Mouse (Mus musculus) kidney, postnatal 14 days (tissue): ENCODE results near the gene Rims3.

ENCODE experiments used
- DNase-seq: peaks from one replicate; pipeline ENCODE4 v3.0.0; 2022; ENCODE audit warnings: mixed read lengths

Gene Rims3

DNA sequence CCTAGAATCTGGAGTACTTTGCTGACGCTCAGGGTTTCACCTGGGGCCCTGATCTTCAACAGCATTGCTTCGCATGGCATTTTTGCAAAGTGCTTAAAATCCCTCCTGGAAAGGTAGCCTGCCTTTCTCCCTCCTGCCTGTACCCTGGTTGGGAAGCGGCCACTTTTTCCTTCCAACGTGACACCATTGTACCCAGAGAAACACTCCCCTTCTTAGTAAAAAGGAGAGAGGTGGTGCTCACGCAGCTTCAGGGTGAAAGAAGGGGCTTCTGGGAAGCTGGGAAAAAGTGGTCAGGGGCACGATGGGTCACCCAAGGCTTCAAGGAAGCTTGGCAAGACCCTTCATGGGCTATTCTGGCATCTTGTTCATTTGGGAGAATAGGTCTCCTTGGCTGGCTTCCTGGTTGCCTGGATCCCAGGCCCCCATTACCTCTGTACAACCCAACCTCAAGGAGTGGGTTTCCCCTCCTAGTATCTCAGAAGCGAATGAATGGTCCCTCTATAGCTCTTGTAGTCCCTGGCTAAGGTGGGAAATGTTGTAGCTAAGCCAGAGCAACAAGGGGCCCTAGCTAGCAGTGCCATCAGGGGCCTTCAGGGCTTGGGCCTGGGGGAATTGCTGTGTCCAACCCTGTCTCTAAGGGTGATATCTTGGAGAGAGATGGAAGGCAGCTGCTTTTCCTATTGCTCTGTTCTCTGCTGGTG lies 894 bp downstream of the Rims3 start:
- no peak for DNase-seq

DNA sequence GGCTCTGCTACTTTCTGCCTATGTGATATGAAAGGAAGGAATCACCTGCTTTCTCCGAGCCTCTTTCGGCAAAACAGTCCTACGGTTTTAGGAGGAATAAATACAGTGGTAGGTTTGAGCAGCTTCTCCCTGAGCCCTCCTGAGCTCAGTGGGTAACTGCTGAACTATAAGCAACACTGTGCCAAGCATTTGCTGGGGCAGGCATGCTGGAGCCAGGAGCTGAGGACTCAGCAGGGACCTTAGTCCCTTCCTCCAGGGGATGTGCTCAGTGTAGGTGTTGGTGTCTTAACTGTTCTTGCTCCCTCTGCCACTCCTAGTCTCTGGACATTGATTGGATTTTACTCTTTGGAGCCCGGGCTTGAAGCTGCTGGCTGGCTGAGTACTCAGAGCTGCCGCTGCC lies 1.8 kb downstream of the Rims3 start:
- no peak for DNase-seq

DNA sequence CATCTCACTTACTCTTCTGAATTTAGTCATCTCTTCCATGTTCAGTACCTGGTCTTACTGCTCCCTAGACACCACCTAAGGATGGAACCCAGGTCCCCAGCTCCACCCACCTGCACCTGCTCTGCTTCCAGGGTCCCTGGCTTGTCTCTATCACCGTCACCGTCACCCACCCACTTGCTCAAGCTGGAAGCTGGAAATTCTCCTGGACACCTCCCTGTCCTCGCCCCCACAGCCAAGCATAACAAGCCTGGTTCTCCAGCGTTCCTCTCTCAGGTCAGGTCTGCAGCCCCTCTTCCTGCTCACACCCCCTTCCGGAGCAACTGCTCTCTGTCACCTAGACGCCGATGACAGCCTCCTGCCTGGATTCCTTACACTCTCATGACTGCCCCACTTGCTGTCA lies 5.2 kb downstream of the Rims3 start:
- DNase-seq: no peak

GRCm38 (mm10) chr4:120866211-120866610 lies 11.6 kb downstream of the Rims3 start:
- DNase-seq: peak; percentile 47

DNA sequence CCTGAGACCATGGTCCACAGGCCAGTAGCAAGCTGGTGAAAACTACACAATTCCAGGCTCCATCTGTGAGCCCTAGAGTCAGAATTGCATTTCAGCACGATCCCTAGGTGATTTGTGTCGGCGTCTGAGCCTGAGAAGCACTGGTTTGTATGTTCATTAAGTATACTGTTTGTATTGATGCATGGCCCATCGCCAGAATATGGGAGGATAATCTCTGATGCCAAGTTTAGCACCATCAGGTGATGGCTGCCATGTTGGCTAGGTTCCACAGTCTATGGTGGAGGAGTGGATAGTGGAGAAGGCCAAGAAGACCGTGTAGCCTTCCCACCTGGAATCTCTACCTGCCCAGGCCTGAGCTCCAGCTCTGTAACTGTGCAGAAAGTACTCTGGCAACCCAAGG lies 13.6 kb downstream of the Rims3 start:
- DNase-seq: no peak

DNA sequence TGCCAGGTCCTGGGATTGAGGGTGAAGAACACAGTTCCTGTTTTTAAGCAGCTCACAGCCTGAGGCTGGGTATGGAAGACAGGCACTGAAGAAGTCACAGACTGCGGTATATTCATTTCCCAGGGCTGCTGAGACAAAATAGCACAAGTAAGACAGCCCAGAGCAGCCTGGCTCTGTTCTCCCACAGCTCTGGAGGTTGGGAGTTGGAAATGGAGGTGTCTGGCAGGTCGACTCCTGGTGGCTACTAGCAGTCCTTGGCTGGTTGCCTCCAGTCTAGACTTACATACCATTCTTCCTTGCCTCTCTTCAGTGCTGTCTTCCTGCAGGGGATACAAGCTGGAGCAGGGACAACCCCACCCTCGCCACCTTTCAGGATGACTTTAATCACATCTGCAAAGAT lies 14.4 kb downstream of the Rims3 start:
- DNase-seq: no peak

DNA sequence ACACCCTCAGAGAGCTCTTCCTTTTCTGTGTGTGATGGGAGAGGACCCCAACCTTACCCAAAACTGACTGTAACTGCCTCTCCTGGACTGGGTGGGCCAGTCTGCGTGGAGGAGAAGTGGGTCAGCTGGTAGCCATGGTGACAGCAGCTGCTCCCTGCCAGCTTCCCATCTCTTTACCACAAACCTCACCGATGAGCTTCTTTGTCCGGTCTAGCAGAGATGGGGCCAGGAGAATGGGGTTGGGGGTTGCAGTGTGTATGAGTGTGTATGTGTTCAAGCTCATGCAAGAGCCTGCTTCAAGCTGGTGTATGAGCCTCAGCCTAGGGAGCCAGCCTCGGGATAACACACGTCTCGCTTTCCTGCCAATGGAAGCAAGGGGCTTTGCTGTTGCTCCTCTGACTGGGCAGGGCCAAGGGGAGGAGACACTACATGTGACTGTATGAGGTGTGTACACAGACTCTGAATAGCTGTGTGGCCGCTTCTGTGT lies 15.7 kb downstream of the Rims3 start:
- DNase-seq: no peak

GRCm38 (mm10) chr4:120875961-120876360 lies 21.3 kb downstream of the Rims3 start:
- no peak for DNase-seq

DNA sequence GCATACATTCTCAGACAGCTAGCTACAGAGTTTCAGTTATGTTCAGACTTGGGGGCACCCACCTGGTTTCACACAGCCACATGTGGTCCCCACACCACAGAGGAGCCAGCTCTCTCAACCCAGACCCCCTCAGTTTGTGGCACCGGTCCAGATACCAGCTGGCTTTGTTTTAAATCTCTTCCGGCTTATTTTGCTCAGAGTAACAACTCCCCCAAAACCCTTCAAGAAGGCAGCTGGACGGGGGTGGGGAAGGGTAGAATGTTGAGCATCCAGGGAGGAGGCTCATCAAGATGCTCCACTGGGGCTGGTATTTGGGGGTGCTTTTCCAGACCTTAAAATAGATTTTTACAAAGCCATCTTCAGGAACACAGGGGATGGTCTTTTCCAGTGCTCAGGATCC lies 24.1 kb downstream of the Rims3 start:
- no peak for DNase-seq

- DNase-seq: no peak
Measured at GRCm38 (mm10) chr4:120879386-120879785, 24.8 kb downstream of the Rims3 start.

- no peak for DNase-seq
Measured at GRCm38 (mm10) chr4:120880731-120881432, 26.3 kb downstream of the Rims3 start.

GRCm38 (mm10) chr4:120882002-120882625 lies 27.5 kb downstream of the Rims3 start:
- no peak for DNase-seq

GRCm38 (mm10) chr4:120885208-120886120 lies 30.8 kb downstream of the Rims3 start:
- no peak for DNase-seq

GRCm38 (mm10) chr4:120886131-120886530 lies 31.5 kb downstream of the Rims3 start:
- DNase-seq: no peak

- DNase-seq: no peak
Measured at GRCm38 (mm10) chr4:120886811-120887210, 32.2 kb downstream of the Rims3 start.

DNA sequence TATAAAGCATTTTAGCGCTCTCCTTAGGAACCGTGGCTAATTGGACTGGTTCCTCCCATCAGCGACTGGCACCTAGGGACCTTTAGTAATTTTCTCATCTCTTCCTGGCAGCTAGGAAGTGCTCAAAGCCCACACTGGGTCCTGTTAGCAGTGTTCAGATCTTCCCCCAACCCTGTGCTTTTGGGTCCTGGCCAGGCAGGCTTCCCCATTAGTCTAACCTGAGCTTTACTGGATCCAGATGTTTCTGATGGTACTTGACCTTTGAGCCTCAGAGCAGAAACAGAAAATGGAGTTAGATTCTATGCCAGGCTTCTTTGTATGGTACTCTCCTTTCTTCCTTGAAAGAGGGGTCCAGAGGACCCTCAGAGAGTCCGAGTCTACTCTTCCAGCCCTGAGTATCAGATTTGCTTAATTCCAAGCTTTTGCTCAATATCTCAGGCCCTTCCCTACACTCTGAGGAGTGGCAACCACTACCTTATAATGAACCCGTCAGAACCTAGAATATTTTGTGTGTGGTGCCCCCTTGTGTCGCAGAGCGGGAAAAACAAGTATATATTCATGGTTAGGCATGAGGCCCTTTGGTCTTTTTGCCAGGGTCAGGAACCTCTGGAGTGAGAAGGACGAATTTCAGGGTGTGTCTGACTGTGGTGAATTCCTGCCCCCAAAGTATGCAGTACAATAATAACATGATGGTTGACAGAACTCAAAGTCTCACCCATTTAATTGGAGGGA lies 32.9 kb downstream of the Rims3 start:
- DNase-seq: peak; percentile 70

DNA sequence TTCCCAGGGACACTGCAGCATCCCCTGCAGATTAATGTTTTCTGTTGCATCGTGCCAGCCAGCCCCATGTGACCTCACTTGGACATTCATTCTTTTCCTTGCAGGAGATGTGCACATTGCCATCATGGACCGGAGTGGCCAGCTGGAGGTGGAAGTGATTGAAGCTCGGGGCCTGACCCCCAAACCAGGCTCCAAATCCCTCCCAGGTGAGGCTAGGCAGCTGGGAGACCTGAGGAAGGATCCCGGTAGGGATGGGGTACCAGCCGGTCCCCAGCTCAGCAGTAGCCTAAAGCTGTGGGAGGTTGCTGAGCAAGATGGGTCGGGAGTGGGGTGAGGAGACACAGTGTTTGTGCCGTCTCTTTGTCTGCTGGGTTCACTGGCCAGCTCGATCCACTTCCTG lies 34.3 kb downstream of the Rims3 start:
- DNase-seq: no peak

DNA sequence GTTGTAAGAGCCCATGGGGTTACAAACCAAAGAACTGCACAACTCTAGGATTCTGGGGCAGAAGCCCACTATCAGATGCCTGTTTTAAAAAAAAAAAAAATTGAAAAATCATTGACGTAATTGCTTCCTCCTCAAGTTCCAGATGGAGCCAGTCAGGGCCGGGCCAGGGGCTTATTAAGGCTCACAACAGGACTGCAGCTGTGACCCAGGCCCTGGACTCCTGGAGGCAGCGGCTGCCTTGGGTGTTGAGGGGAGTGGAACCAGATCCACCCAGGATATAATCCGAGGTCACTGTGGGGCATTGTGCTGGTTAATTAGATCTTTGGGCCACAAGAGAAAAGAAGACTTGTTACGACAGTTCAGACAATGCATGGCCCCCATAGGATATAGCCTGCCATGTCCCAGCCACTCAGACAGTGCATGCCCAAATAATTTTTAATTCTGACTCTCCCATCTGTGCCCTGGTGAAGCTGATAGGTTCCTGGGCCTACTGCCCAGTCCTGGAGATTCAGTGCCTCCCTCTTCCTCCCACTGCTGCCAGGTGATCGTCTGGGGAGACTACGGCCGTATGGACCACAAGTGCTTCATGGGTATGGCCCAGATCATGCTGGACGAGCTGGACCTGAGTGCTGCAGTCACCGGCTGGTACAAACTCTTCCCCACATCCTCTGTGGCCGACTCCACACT lies 36.3 kb downstream of the Rims3 start:
- DNase-seq: no peak

DNA sequence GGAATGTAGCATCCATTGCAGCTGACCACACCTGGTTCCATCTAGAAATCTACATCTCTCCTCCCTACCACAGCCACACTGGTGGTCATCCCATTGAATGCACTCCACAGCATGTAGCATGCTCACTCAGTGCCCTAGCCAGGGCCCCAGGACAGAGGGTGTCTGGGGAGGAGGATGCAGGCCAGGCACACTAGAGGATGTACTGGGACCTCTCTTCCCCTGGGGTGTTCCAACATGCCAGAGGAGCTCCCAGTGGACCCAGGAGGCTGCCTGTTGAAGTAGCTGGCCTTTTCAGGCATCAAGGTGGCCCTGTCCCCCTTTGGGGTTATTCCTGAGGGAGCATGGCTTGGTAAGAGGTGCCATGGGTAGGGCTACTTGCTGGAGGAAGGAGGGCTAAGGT lies 37.3 kb downstream of the Rims3 start:
- DNase-seq: no peak

- no peak for DNase-seq
Measured at GRCm38 (mm10) chr4:120892516-120892915, 37.9 kb downstream of the Rims3 start.

DNA sequence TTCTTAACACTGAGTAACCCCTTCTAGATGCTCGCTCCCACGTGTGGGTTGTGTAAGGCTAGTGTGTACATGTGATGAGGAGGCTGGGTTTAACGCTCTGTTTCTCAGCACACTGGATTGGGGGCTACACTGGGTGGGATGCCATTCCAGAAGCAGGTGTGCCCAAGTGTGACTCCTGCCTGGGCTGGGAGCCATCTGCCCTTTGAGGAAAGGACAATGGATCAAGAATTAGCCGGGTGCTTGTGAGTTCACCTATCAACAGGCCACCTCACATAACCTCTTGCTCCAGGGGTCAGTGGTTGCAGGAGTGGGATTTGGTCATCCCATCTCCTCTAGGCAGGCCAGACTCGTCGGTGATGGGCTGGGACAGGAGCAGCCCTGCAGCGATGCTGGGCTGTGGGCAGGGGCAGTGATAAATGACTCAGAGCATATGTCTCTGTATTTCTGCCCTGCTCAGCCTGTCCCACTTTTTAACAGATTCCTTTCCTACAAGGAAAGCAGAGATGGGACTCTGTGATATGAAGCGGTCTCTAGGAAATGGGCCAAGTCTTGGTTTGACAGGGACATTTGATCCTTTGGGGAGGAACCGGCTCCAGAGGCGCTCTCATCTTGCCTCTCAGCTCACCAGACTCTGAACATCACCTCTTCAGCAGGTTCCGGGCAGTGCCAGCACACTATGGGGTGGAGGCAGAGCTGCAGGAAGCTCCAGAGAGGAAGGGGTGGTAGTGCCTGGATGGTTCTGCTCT lies 39.2 kb downstream of the Rims3 start:
- no peak for DNase-seq
